Mouse (Mus musculus) testis, postnatal 14 days (tissue): ENCODE results near the gene Fignl2.

Source experiments
- DNase-seq: peaks from one replicate; pipeline ENCODE4 v3.0.0; 2021; ENCODE audit warnings: low spot score

The Fignl2 gene

DNA sequence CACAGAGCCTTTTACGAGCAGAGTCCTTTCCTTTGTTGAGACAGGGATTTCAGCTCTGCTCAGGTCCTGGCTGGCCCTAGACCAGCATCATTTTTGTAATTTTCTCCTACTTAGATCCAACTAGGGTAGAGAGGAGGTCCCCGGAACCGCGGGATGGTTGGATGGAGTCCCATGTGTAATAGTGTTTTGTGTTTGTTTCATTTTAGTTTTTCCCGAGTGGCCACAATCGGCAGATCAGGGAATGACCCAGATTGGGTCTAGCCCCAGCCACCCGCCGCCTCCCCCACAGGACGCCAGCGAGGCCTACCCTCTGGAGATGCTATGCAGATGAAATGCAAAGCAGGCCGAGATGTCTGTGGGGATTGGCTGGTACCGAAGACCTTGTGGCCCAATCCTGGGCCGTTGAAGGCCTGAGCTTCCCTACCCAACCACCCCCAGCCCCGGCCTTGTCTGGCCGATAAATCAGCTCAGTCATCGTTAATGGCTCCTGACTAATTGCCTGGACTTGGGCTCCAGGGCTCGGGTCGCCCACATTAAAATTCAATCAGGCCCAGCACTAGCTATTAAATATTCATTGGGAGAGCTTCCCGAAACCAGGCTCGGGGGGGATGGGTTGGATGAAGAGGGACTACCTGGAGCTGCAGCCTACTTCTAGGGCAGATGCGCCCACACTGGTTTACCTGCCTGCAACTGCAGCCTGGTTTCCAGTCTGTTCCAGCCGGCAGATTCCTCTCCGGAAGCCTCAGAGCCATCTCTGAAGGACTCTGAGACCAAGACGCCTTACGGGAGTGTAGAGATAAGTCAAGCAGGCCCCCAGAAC is 14.7 kb upstream of the Fignl2 start:
- DNase-seq, result peak; percentile 55

DNA sequence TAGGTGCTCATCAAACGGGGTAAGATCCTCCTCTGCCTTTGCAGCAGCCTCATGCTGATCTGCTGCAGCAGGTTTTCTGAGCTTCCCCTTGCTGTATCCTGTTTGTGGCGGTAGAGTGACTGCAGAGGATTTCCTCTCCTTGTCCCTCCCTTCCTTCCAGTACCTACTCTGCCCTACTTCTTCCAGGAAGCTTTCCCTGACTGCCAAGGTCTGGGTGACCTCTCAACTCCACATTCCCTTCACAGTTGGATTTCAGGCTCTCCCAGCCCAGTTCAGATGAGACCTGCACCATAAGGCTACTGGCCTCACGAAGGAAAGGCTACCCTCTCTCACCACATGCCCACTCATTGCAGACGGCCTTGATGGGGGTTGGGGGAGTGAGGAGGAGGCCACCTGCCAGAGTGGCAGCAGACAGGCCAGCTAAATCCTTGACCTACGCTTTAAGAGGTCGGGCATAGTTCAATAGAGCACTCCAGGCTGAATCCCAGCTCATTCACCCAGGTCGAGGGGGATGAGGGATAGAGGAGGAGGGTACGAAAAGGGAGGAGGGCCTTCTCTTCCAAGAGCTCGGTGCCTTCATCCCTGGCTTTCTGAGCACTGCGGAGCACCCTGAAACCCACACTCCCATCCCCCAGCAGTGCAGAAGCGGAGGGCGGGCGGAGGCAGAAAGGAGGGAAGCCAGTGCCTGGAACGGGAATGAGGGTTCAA is 13.9 kb upstream of the Fignl2 start:
- DNase-seq, result no peak

DNA sequence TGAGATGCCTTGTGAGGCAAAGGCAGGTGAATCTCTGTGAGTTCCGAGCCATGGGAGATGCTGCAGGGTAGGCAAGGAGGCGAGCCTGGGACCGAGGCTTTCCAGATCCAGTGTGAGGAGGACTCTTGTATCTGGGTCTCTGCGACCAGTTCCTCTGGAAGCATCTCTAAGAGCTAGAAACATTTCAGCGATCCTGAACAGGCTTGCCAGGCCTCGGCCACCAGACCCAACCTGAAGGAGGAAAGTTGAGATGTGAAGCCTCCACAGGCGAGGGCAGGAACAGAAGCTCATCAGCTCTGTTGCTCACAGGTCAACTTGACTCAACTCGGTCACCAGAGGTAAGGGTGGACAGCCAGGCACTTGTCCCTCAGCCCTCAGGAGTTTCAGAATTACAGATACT is 13.2 kb upstream of the Fignl2 start:
- no peak for DNase-seq

DNA sequence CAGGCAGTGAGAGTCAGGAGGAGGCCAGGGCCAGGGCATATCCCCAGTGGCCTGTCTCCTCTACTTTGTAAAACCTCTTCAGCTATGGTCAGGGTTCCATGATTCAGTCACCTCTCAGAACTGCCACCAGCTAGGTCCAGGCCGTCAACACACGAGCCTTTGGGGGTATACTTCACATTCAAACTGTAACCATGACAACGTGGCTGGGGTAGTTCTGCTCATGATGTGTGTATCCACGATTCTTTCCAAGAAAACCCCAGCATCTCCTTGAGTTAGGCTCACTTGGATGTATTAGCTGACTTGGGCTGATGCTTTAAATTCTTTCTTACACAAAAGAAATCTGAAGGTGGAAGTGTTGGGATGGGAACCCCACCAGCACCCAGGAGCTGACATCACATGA is 9.9 kb upstream of the Fignl2 start:
- DNase-seq, result no peak

DNA sequence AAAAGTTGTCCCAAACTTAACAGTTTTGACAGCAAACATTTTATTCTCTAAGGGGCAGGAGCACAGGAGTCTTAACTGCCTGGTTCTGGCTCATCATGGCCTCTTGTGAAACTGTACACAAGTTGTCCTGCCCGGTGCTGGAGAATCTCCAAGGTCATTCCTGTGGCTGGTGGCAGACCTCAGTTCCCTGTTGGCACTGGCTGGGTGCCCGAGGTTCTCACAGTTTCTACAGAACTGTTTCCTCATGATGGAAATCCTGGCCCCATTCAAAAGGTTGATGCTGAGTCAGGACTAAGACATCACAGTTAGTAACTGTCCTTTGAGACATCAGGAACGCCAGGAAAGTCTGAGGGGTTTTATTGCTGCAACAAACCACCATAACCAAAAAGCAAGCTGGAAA is 8.6 kb upstream of the Fignl2 start:
- no peak for DNase-seq

DNA sequence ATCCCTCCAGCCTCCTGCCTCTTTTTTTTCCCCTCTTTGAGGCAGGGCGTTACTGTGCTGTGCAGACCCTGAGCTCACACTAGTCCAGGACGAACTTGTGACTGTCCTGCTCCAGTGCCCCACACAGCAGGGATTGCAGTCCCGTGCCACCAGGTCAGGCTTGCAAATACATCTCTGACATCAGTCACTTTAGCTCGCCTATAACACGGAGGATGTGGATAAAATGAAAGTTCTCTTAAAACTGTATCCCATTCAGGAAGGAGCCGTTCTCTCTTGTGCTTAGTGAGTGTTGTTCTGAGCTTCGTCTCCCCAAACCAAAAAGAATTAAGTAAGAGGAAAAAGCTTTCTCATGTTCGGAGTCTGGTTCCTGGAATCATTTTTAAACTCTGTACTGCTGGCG is 8.1 kb upstream of the Fignl2 start:
- DNase-seq, result no peak

DNA sequence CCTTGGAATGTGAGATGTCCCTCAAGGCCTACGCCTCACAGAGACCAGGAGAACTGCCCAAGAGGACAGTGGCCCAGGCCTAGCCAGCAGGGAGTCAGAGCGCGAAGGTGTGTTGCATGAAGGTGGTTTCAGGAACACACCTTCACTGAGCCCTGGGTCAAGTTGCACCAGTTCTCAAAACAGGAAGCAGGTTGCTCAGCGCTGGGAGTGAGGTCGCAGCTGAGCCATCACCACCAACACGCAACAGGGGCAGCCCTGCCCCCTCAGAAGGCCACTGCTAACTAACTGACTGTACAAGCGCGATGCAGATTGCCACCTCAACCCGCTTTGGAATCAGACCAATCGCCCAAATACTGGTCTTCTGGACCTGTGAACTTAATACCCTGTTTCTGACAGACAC is 6.1 kb upstream of the Fignl2 start:
- DNase-seq, result no peak

DNA sequence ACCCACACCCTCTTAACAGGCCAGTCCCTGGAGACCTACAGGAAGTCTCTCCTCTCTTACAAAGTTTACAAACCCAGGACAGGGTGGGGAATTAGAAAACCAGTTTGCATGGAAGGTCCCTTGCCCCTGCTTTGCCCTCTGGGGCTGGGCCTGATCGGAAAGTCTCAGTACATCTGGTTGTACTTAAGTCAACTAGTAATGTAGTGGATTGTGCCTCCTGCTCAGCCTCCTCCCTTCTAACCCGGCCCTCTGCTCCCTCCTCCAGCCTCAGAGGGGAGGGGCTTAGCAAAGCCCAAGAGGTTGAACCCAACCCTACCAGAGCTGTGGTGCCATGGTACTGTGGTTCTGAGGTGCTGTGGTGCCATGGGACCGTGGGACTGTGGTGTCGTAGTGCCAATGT is 3.9 kb upstream of the Fignl2 start:
- no peak for DNase-seq

DNA sequence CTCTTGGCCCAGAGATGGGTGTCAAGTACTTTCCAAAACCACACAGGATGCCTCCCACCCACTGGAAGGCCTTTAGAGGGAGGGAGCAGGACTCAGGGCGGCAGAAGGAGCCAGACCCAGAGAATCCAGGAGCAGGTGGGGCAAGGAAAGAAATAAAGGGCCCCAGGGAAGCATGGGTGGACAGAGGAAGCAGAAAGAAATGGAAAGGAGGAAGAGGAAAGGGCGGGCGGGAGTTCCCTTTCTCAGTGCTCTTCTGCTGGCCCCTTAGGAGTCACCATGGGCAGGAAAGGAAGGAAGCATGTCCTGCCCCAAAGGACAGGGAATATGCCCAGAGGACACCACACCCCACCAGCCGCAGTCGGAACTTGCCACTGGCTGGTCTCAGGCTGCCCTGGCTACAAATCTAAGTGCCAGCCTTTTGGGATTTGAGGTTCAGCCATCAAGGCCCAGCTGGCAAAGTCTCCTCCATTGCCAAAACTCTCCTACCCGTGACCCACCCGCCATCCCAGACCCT is 2.7 kb upstream of the Fignl2 start:
- no peak for DNase-seq

DNA sequence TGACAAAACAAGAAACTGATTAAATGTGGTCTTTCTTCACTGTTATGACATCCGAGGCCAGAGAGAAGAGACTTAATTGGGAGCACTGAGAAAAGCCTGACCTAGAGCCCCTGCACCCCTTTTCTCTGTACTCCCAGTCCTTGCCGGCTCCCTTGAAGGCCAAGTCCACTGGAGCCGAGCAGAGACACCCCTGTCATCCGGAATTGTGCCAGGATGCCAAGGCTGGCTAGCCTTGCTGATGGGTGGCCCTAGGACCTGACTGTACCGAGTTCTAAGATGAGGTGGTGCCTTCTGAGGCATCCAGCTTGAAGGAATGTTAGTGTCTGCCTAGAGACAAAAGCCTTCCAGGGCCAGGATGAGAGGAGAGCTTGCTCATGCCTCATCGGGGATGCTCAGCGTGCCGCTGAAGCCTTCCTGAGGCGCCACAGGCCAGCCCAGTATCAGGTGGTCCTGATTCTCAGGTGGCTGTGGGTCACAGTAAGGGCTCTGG is 1.7 kb upstream of the Fignl2 start:
- DNase-seq, result no peak

DNA sequence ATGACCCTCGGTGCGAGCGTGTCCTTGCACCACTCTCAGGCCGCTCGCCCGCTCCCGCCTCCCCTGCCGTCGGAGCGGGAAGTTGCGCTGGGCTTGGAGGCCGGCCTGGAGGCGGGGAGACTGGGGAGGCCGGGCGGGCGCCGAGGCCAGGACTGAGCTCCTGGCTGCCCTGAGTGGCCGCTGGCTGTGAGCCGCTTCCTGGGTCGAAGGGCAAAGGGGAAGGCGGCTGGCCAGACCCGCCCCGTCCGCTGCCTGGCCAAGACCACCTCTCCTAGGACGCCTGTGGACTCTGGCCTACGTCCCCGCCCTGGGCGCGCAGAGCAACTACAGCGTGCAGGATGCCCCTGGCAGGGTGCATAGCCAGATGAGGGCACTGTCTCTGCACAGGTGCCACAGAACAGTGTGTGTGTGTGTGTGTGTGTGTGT is 377 bp upstream of the Fignl2 start:
- DNase-seq, result peak; percentile 83

DNA sequence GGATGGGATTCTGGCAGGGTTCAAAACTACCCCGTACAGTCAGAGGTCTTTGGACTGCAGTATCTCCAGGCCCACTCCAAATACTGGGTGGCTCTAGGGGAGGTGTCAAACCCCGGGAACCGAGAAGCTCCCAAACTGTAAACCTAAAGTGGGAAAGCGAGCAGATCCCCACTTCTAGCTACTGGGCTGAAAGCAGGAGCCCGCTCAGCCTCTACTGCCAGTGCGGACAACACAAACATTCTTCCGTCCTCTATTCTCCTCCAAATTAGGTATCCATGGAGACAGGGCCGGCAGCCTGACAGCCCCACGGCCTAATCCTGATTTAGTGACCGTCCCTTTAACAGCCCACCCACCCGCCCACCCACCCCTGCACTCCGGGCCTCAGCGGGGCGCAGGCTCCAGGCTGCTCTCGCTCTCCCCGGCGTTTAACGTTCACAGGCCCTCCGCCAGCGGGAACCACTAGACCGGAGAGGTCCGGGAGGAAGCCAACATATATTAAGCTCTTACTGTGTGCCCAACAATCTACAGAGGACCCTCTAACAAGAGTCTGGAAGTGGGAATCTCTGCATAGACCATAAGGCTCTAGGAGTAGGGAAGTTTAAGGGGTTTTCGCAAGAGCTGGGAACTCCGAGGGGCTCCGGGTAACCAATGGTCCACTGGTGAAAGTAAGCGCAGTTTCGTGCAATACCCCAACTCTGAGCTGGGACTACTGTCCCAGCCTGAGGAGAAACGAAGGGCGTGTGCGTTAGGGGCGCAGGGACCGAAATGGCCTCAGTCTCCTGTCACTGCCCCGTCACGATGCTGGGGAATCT is 1.2 kb downstream of the Fignl2 start:
- DNase-seq, result no peak

DNA sequence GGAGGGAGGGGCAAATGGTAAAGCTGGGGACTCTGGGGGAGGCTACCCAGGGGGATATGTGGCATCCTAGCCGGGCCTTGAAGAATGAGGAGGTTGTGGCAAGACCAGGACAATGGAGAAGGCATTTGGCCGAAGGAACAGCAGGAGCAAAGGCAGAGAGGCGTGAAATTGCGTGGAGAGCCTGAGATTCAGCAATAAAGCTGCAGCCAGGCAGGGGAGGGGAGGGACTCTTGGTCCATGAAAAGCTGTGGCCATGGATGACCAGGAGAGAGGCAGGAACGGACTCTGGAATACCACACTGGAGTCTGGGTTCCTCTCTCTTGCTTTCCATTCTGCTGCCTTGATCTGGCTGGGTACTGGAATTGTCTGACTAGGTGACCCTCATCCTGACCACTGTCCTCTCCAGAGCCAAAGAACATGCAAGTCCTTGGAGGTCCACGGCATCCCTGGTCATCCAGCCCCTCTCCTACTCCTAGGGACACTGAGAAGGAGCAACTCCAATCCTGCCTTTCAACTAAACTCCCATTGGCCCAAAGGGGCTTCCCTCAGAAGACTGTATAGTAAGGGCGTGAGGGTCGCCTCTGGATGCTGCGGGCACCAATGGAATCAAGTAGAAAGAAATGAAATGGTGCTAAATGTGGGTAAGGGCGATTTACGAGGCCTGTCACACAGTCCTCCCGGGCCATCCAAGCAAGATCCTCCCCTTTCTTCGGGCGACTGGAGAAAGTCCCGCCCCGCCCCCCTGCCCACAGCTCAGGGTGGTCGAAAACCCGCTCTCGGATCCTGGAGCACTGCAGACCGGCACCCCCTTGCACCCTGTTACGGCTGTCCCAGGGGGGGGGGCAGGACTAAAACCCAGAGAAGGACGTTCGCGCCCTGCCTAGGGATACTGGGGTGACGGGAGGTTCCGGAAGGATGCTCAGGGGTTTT is 2.0 kb downstream of the Fignl2 start:
- no peak for DNase-seq

DNA sequence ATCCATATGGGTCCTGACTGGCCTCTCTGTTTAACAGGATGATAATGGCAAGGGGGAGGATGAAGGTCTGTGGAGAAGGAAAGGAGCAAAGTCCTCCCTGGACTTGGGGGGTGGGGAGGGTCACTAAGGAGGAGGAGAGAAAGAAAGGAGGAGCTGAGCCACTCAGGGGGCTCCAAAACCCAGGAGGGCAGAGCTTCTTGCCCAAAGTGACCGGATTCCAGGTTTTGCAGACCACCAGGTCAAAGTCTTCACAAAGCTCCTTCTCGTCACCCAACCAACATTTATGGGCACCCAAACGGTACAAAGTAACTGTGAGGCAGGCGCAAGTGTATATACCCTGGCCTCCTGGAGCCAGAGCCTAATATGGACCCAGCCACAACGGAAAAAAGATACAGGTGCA is 2.7 kb downstream of the Fignl2 start:
- DNase-seq, result no peak

DNA sequence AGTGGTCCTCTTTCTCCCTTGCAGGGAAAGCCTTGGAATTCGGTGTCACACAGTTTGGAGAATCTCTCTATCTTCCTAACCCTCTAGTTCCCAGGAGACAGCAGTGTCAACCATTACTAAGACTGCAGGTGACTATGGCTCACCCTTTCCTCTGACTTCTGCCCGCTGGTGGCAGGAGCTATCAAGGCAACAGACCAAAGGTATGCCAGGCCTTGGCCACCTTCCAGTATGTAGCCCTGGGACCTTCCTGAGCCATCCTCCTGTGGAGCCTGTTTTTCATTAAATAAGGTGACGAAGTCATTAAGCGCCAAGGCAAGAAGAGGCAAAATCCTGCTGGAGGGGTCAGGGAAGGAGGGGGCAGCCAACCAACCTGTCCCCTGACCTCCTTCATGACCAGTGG is 3.2 kb downstream of the Fignl2 start:
- DNase-seq, result no peak

DNA sequence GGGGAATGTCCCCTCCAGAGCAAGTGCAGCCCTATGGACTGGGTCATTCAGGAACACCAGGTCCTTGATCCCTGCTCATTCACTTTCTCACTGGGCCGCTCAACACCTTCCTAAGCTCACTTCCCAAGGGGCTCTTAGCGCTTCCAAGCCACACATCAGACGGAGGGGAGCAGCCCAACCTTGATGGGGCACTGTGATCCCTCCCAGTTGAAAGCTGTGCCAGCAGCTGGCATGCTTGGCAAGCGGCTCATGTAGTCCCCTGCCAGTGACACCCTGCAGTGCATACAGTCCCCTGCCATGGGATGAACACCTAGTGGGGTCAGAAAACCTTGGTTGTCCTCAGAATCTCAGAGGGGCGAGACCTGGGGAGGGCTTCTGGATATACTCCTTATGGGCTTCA is 4.3 kb downstream of the Fignl2 start:
- DNase-seq, result no peak

DNA sequence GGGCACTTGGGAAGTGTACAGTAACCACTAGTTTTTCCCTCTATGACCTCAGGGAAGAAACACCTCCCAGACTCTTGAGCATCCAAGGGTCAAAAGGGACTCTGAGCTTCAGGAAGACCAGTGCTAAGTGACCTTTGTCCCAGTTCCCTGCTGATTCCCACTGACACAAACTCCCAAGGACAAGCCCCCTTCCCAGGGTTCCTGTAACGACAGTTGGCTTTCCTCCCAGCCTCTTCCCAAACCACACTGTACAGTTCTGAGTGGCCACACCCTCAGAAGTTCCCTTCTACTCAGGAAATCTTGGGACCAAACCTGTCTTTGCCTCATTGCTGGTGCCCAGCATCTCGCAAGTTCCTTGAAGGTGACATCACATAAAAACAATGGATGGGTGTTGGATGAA is 5.6 kb downstream of the Fignl2 start:
- DNase-seq, result no peak

DNA sequence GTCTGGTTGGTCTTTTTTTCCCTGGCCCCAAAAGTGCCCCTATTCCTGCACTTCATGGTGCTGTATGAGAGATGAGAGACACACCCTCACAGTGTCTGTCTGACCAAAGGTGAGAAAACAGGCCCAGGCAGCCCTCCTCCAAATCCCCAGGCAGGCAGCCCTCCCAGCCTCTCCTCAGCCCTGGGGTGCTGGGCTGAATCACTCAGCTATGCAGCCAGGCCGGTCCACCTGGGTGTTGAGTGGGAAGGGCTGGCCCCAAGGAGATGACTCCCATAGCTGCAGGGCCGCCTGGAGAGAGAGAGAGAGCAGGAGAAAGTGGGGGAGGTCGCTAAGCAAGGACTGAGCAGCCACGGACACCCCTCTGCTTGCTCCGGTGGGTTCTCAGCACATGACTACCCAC is 7.6 kb downstream of the Fignl2 start:
- no peak for DNase-seq

DNA sequence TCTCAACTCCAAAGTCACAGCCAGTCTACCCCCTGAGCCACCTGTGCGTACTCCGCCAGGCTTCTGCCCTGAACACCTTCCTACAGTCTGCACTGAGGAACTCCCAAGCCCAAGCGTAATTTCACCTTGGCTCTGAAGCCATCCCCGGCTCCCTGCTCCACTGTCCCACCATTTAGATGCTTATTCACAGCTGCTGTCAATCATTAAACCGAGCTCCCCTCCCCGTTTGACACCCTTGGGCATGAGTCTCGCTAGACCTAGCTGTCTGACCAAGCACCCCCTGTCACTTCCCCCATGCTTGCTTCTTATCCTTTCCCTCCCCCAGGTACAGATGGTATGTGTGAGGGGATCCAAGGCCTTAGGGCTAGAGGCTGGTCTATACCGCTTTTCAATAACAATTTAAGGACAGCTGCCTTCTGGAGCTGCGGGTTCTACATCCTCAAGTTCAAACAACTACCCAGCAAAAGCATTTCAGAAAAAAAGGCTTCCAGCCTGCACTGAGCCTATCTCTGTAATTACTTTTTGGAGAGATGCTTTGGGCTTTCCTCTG is 8.7 kb downstream of the Fignl2 start:
- no peak for DNase-seq

DNA sequence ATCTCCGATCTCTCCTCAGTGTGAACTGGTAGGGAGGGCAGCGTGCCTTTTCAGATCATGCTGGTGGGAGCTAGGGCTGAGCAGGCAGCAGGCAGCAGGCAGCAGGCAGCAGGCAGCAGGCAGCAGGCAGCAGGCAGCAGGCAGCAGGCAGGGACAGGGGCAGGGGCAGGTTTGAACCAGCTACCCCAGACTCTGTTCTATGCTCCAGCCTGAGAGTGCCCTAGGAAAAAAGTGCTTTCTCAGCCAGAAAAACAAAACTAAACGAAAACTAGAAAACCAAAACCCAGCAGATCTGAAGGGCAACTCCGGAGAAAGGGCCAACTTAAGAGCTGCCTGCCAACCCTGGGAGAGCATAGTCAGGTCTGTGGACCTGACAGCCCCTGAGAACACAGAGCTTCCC is 9.7 kb downstream of the Fignl2 start:
- DNase-seq, result no peak

DNA sequence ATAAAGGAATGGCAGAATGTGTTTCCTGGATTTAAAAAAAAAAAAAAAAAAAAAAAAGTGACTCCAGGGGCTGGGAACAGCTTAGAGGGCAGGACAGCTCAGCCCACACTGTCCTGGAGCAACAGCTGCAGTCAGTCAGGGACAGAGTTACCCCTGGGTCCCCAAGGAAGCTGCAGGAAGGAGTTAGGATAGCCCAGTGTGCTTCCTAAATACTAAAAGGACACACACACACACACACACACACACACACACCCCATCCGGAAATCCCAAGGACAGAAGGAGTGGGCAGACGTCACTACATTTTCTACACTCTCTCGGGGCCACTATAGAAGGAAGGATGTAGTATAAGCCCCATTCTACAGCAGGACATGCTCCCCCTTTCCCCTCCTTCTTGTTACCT is 10.3 kb downstream of the Fignl2 start:
- DNase-seq, result no peak
